Mouse (Mus musculus) bone marrow, adult 2 months (tissue): ENCODE measurements around the gene Gskip. TPM values are rescaled to one million over a fixed set of nuclear protein-coding genes. Genes with fewer than 3 reads are reported as not detected.

Experiments used
- H3K27ac ChIP-seq: fragments of 200-500 bp; 2 replicates; pipeline ENCODE4 v1.5.1; 2012; ENCODE audit warnings: low read depth, mild to moderate bottlenecking, control low read depth, inconsistent platforms, low read length; ENCODE audit not compliant: control insufficient read depth, poor library complexity, insufficient read depth
- H3K4me1 ChIP-seq: fragments of 200-500 bp; 2 replicates; pipeline ENCODE4 v1.6.1; 2011; ENCODE audit warnings: low read length; ENCODE audit not compliant: control insufficient read depth, insufficient read depth
- H3K4me3 ChIP-seq: fragments of 200-500 bp; replicated peaks from 2 replicates; pipeline ENCODE3; 2011; ENCODE audit warnings: mild to moderate bottlenecking, low read depth, low read length, control low read depth; ENCODE audit not compliant: control insufficient read depth
- CTCF ChIP-seq: fragments of 200-500 bp; IDR thresholded peaks from 2 replicates; pipeline ENCODE4 v1.5.1; 2011; ENCODE audit warnings: low read length, control low read depth; ENCODE audit not compliant: control insufficient read depth, insufficient read depth
- POLR2A ChIP-seq: fragments of 200-500 bp; IDR thresholded peaks from 2 replicates; pipeline ENCODE4 v1.6.1; 2011; ENCODE audit warnings: low read depth, mild to moderate bottlenecking, control low read depth, low read length, borderline replicate concordance; ENCODE audit not compliant: control insufficient read depth
- WGBS: fragments of 180-500 bp; shearing (Covaris S2); methylation state at CpG from one replicate; pipeline ENCODE4 v1.1.7; 2018; 5-methylcytosine and 5-hydroxymethylcytosine counted together
- polyA plus RNA-seq: library from polyadenylated mRNA; stranded (reverse); fragments of >200 nt; gene quantifications from 2 replicates; pipeline ENCODE4 v1.2.4, GENCODE M21; 2011; ENCODE audit warnings: low replicate concordance; ENCODE audit not compliant: missing spikeins, insufficient read depth, insufficient read length

Gskip gene
- 3.4 and 7.9 TPM in 2 replicates for polyA plus RNA-seq

- peak within 1 kb of the TSS; percentile 93 for H3K27ac ChIP-seq
- H3K4me3 ChIP-seq = peak within 1 kb of the TSS; percentile 94
- under 1% methylated on average over 41 of the region's 41 CpGs for WGBS
- no peaks in the 10 kb centered on the region; the same call in 1 of the 2 replicates for H3K4me1 ChIP-seq
- no peak for TF ChIP-seq CTCF
- no peak for TF ChIP-seq POLR2A
Observed at GRCm38 (mm10) chr12:105683933-105684901, at the start of gene Gskip. Gene Gskip, plus strand, starts transcription at chr12:105684829.

DNA sequence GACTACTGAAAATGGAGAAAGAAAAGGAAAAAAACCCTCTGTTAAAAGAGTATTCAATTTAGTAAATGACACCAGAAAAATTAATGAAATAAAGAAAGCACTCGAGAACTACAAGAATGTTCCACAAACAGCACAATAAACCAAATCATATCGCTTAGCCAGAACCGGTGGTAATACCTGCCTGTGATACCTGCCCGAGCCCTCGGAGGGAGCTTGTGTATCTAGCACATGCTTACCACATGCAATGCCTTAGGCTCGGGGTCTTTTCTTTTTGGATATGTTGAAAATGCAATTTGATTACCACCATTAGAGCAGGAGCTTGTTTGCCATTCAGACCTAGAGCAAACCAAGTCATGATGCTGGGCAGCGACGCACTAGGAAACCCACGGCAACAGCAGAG is 48.1 kb upstream of the Gskip start:
- Histone ChIP-seq H3K4me3 (no peak overlapping the region), H3K4me1 (no peaks in the 10 kb centered on the region), H3K27ac (no peak overlapping the region)
- 93% methylated on average over 9 of the region's 9 CpGs for WGBS
- no peak for TF ChIP-seq CTCF

GRCm38 (mm10) chr12:105637554-105637953 is 47.1 kb upstream of the Gskip start:
- WGBS = 75% methylated on average over 4 of the region's 4 CpGs
- no peaks in the 10 kb centered on the region for H3K4me1 ChIP-seq
- no peak overlapping the region for H3K4me3 ChIP-seq
- TF ChIP-seq POLR2A (no peak), CTCF (no peak)
- H3K27ac ChIP-seq = no peak overlapping the region

DNA sequence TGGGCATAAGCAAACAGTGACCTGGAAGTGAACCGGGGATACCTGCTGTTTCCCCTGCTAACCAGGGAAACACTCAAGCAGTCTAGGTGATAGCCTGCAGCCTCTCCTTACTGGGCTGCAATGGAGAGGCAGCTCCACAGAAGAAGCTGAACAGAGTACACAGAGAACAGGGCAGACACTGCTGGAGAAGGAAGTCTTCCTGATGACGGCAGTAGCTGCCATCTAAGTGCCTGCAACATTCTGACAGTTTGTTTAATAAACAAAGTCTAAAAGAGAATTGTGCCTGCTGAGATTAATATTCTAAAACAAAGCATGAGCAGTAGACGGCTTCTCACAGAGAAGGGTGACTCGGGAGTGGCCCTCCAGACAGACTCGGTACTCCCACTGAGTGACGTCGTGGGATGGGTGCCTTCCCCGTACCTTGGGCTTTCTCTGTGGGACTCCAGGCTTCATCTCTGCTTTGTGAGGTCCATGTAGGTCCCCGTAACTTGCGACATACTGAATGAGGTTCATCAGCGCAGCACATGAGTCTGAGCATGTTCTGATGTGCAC is 41.8 kb upstream of the Gskip start:
- TF ChIP-seq POLR2A (no peak), CTCF (no peak)
- no peak overlapping the region for H3K4me3 ChIP-seq
- WGBS = 94% methylated on average over 11 of the region's 11 CpGs
- H3K27ac ChIP-seq = no peak overlapping the region
- H3K4me1 ChIP-seq = no peaks in the 10 kb centered on the region

- 93% methylated on average over 7 of the region's 7 CpGs for WGBS
- Histone ChIP-seq H3K4me3 (no peak overlapping the region), H3K27ac (no peak overlapping the region), H3K4me1 (no peaks in the 10 kb centered on the region)
- TF ChIP-seq POLR2A = no peak
- TF ChIP-seq CTCF = no peak
Observed at GRCm38 (mm10) chr12:105655850-105656249, 28.8 kb upstream of the Gskip start.

DNA sequence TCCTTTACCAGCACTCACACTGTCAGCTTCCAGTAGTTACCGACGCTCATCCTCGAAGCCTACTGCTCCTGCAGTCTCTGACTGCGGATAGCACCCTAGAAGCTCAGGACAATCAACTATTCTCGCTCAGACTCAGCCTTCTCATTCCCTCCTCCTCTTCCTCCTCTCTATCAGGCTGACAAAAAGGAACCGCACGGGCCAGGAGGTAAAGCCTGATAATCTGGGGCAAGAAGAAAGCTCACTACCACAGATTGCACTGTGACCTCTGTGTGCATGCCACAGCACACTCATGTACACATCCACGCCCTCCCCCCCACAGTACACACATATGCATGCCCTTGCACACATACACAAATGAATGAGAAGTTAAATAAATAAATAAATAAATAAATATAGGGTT is 8.4 kb upstream of the Gskip start:
- Histone ChIP-seq H3K4me3 (no peak overlapping the region), H3K27ac (no peak overlapping the region), H3K4me1 (no peaks in the 10 kb centered on the region)
- TF ChIP-seq POLR2A (no peak), CTCF (no peak)
- 76% methylated on average over 8 of the region's 8 CpGs for WGBS

DNA sequence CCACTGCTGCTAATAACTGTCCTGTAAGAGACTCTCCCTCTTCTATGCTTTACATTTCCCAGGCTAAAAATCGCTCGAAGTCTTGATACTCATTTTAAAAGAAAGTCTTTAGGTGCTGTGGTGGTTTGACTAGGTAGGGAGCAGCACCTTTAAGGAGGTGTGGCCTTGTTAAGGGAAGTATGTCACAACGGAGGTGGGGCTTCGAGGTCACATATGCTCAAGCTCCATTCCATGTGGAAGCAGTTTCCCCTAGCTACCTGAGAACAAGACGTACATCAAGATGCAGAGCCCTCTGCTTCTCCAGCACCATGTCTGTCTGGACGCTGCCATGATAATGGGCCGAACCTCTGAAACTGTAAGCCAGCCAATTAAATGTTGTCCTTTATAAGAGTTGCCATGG is 6.4 kb upstream of the Gskip start:
- no peaks in the 10 kb centered on the region for H3K4me1 ChIP-seq
- TF ChIP-seq CTCF = no peak
- no peak for TF ChIP-seq POLR2A
- H3K4me3 ChIP-seq = no peak overlapping the region
- WGBS = 88% methylated on average over 7 of the region's 7 CpGs
- H3K27ac ChIP-seq = no peak overlapping the region

GRCm38 (mm10) chr12:105678762-105679161 is 5.9 kb upstream of the Gskip start:
- Histone ChIP-seq H3K4me3 (no peak overlapping the region), H3K4me1 (no peaks in the 10 kb centered on the region), H3K27ac (no peak overlapping the region)
- 16% methylated on average over 3 of the region's 3 CpGs for WGBS
- TF ChIP-seq POLR2A (no peak), CTCF (no peak)
